Mouse (Mus musculus): ENCODE results near the gene Uncx.
A peak's percentile ranks its signal among the peaks of the same experiment; 100 is the strongest.

DNA sequence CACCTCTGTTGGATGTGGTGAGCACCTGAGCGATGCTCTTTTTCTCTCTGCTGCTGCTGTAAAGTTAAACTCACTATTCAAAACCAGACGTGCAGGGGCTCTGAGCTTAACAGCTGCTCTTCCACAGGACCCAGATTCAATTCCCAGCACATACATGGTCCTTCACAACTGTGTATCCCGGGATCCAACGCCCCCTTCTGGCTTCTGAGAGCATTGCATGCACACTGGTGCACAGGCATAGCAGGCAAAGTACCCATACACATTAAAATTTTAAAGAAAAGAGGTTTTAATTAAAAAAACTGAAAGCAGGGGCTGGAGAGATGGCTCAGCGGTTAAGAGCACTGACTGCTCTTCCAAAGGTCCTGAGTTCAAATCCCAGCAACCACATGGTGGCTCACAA, 46.4 kb upstream of the Uncx start:
- TF ChIP-seq CTCF (conservative IDR thresholded peaks at IDR 0.05; ENCODE audit: low read length), result peak; percentile 68
- no peak for TF ChIP-seq NANOG (IDR thresholded peaks at IDR 0.05; ENCODE audit: borderline replicate concordance, low read length)

Data from E14TG2a.4 (cell line).